Mouse (Mus musculus): Measurements from ENCODE around the gene Abraxas1. TPM values are rescaled to one million over a fixed set of nuclear protein-coding genes. Genes with fewer than 3 reads are reported as not detected.

The Abraxas1 gene
- polyA plus RNA-seq (2012; rRNA removed) = 9.1 and 9.6 TPM in 2 replicates

DNA sequence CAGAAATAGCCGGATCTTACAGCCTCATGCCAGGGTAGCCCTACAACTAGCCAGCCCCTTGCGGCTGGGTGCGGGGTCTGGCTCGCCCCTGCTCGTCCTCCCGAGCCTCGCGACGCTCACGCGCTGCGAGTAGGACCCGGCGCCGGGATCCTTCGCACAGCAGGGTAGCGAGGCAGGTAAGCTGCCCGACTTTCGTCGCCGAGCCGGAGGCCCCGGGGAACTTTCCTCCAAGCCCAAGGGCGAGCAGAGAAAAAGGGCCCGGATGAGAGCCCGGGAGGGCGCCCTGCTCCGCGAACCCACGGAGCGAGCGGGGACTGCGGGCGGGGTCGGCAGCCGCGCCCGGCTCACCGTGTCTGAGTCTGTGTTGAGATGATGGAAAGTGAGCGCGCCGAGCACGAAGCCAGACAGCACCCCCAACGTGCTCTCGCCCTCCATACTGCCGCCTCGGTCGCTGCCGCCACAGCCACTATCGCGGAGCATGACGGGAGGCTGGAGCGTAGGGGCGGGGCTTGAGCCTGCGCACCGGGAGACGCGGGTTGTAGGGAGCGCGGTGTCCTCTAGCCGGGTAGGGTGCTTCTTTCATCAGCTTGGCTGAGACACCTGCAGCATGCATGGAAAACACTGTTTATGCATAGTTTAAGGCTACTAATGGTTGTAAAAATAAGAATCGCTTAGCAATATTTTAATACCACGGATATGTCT lies at the start of gene Abraxas1:
Gene Abraxas1, minus strand, starts transcription at position 483 of the 702 bp plus-strand sequence.
- peak within 1 kb of the TSS; percentile 39 for H3K4me3 ChIP-seq (ENCODE audit: insufficient read depth, low read length)
- peaks cover 2% of the 10 kb centered on the region; the same call in 1 of the 2 replicates for H3K4me1 ChIP-seq (ENCODE audit: control insufficient read depth, insufficient read depth, low read length)
- no peak within 1 kb of the TSS; the same call in 1 of the 2 replicates for H3K27ac ChIP-seq (ENCODE audit: insufficient read depth, low read length)
- TF ChIP-seq POLR2A (IDR thresholded peaks at IDR 0.05; ENCODE audit: extremely low read depth, insufficient read depth, low read length) (peak; percentile 78), CTCF (IDR thresholded peaks at IDR 0.05; ENCODE audit: extremely low read depth, insufficient read depth, low read length) (no peak)

DNA sequence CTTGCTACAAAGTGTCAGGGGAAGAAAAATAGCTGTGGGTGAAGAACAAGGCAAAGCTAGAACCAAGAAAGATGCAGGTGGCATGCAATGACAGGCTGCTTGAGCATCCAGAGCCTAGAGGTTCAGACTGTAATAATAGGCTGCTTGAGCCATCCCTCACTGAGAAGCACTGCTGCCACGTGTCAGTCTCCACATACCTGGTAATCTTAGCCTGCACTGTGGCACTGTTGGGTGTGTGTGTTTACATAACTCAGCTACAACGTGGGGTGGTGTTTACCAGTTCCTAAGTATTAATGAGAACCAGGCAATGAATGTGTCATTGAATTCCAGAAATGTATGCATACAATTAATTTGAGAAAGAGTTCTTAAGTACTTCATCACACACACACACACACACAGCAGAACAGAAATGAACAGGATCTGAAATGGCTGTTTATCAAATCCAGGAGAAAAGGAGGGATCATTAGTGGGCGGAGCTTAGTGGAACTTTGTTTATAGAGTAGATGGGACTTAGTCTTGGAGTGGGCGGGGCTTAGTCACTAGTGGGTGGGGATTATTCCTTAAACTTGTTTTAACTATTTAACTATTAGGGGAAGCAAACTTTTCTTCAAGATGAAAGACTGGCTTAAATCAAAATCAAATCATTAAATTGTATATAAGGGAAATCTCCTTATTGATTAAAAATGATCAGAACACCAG lies 48.6 kb upstream of the Abraxas1 start:
- Histone ChIP-seq H3K4me3 (ENCODE audit: insufficient read depth, low read length) (no peak overlapping the region), H3K27ac (ENCODE audit: insufficient read depth, low read length) (no peak overlapping the region), H3K4me1 (ENCODE audit: control insufficient read depth, insufficient read depth, low read length) (no peaks in the 10 kb centered on the region)
- TF ChIP-seq POLR2A (IDR thresholded peaks at IDR 0.05; ENCODE audit: extremely low read depth, insufficient read depth, low read length) (no peak), CTCF (IDR thresholded peaks at IDR 0.05; ENCODE audit: extremely low read depth, insufficient read depth, low read length) (no peak)

DNA sequence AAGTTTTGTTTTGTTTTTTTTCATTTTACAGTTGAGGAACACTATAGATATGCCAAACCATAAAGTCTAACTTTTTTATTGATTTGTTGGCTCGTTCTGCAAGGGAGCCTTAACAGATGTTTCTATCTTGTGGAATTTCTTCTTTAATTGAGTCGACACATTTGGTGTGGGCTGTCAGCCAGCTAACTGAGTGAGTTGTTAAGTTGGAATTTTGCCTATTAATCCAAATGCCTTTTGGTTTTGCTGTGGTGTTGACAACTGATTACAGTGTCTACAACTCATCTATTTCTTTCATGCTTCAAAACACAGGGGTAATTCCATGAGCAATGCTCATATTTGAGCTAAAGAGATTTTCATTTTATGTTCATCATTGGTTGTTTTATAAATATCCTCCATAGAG lies 45.4 kb upstream of the Abraxas1 start:
- H3K27ac ChIP-seq (ENCODE audit: insufficient read depth, low read length) = no peak overlapping the region
- no peaks in the 10 kb centered on the region for H3K4me1 ChIP-seq (ENCODE audit: control insufficient read depth, insufficient read depth, low read length)
- no peak overlapping the region for H3K4me3 ChIP-seq (ENCODE audit: insufficient read depth, low read length)
- TF ChIP-seq CTCF (IDR thresholded peaks at IDR 0.05; ENCODE audit: extremely low read depth, insufficient read depth, low read length) = no peak
- no peak for TF ChIP-seq POLR2A (IDR thresholded peaks at IDR 0.05; ENCODE audit: extremely low read depth, insufficient read depth, low read length)

DNA sequence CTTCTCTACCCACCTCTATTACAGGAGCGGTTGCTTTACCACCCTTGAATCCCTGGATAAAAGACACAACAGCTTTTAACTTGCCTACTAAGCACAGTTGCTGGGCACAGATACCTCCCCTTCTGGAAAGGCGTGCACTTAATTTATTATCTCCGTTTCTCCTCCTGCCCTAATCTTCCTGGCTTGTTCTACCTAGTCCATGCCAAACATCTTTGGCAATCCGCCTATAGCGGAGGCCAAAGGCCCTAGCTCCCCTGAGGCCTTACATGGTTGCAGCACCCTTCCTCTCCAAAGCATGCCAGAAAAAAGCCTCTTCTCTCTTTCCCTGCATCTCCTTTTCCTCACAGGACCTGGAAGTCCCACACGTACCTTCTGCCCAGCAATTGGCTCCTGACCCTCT lies 43.7 kb upstream of the Abraxas1 start:
- TF ChIP-seq CTCF (IDR thresholded peaks at IDR 0.05; ENCODE audit: extremely low read depth, insufficient read depth, low read length) (no peak), POLR2A (IDR thresholded peaks at IDR 0.05; ENCODE audit: extremely low read depth, insufficient read depth, low read length) (no peak)
- Histone ChIP-seq H3K4me1 (ENCODE audit: control insufficient read depth, insufficient read depth, low read length) (no peaks in the 10 kb centered on the region), H3K27ac (ENCODE audit: insufficient read depth, low read length) (no peak overlapping the region), H3K4me3 (ENCODE audit: insufficient read depth, low read length) (no peak overlapping the region)

DNA sequence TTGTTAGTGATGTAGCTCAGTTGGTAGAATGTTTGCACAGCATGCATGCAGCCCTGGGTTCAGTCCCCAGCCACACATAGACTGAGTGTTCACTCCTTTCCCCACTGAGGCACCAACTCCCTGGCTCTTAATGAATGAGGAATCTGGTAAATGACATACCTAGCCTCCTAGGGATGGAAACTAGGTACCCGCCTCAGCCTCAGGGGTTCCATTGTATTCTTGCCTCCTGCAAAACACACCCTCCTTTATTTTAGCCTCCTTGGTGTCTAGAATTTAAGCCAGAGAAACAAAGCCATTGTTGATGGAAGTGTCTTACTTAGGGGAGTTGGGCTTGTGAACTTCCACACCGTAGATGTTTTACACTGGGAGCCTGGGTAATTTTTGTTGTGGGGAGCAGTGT lies 42.3 kb upstream of the Abraxas1 start:
- Histone ChIP-seq H3K4me1 (ENCODE audit: control insufficient read depth, insufficient read depth, low read length) (no peaks in the 10 kb centered on the region), H3K4me3 (ENCODE audit: insufficient read depth, low read length) (no peak overlapping the region), H3K27ac (ENCODE audit: insufficient read depth, low read length) (no peak overlapping the region)
- no peak for TF ChIP-seq CTCF (IDR thresholded peaks at IDR 0.05; ENCODE audit: extremely low read depth, insufficient read depth, low read length)
- no peak for TF ChIP-seq POLR2A (IDR thresholded peaks at IDR 0.05; ENCODE audit: extremely low read depth, insufficient read depth, low read length)

DNA sequence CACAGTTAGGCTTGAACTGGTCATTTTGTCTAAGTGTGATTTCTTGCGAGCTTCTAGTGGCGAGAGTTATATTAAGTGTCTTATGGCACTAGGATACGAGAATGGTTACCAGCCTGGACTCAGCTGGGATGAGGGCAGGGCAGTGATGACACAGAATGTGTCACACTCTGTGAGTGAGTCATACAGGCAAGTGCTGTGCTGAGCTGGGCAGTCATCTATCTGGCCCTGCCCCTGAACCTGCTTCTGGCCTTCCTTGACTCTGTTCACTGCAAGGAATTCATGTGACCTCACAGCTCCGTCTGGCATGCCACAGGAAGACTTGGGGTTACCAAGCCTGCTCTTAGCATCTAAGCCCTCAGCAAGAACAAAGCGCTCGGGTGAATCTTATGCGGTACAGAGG lies 41.0 kb upstream of the Abraxas1 start:
- no peak for TF ChIP-seq POLR2A (IDR thresholded peaks at IDR 0.05; ENCODE audit: extremely low read depth, insufficient read depth, low read length)
- no peak for TF ChIP-seq CTCF (IDR thresholded peaks at IDR 0.05; ENCODE audit: extremely low read depth, insufficient read depth, low read length)
- H3K4me3 ChIP-seq (ENCODE audit: insufficient read depth, low read length) = no peak overlapping the region
- H3K27ac ChIP-seq (ENCODE audit: insufficient read depth, low read length) = no peak overlapping the region
- H3K4me1 ChIP-seq (ENCODE audit: control insufficient read depth, insufficient read depth, low read length) = no peaks in the 10 kb centered on the region

DNA sequence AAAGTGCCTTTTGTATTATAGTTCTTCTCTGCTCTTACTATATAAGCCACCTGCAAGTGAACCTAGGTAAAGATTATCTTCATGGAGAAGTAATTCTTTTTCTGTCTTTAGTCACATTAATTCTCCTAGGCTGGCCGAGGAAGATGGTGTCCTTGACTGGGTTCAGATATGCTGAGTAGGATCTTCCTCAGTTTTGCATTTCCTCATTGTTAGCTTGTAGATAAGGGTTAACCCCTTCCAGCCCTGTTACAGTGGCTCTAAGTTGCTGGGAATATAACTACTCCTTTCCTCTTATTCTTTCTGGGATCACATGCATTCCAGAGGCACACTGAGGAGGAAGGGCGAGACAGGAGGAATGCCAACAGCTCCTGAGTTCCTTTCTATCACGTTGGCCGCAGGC lies 40.4 kb upstream of the Abraxas1 start:
- no peak for TF ChIP-seq CTCF (IDR thresholded peaks at IDR 0.05; ENCODE audit: extremely low read depth, insufficient read depth, low read length)
- no peak for TF ChIP-seq POLR2A (IDR thresholded peaks at IDR 0.05; ENCODE audit: extremely low read depth, insufficient read depth, low read length)
- Histone ChIP-seq H3K4me3 (ENCODE audit: insufficient read depth, low read length) (no peak overlapping the region), H3K4me1 (ENCODE audit: control insufficient read depth, insufficient read depth, low read length) (no peaks in the 10 kb centered on the region), H3K27ac (ENCODE audit: insufficient read depth, low read length) (no peak overlapping the region)

DNA sequence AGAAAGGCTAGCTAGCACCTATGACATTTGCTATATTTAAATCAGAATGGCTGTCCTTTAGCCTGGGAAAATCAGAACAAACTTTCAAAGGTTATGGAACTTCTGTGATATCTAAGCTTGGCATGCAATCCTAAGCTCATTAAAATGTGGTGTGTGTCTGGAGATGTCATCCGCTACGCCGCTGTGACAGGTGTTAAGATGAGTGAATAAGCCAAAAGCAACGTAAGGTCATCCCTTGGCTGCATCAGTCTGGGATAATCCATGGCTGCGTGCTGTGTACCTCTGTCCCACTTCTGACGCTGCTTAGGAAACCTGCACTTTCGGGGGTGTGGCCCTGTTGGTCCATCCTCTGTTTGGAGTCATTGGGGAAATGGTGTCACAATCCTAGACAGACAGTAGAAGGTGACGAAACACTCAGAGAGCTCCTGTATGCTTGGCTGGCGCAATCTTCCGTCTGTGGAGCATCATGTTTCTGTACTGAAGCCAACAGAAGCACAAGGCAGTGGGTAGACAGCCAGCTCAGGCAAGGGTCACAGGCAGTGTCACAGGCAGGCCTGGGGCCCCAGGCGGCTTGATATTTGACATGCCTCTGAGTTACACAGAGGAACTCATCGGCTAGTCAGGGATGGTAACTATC lies 39.8 kb upstream of the Abraxas1 start:
- H3K4me3 ChIP-seq (ENCODE audit: insufficient read depth, low read length) = no peak overlapping the region
- H3K4me1 ChIP-seq (ENCODE audit: control insufficient read depth, insufficient read depth, low read length) = no peaks in the 10 kb centered on the region
- no peak for TF ChIP-seq POLR2A (IDR thresholded peaks at IDR 0.05; ENCODE audit: extremely low read depth, insufficient read depth, low read length)
- no peak for TF ChIP-seq CTCF (IDR thresholded peaks at IDR 0.05; ENCODE audit: extremely low read depth, insufficient read depth, low read length)
- no peak overlapping the region for H3K27ac ChIP-seq (ENCODE audit: insufficient read depth, low read length)

DNA sequence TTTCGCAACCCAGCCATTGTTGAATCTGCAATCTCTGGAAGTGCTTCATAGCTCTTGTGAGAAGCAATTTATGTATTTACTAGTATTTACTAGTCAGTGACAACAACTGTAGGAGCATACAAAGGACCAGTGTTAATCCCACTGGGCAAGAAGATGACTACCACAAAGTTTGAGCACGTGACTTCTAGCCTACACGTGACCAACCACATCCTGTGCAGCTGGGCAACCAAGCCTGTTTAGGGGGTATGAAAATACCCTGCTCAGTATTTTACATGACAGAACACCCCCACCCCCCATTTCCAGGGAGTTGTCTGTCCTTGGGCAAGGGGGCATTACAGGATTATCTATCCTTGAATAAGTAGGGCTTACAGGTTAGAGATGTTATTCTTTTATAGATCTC lies 35.8 kb upstream of the Abraxas1 start:
- H3K27ac ChIP-seq (ENCODE audit: insufficient read depth, low read length) = no peak overlapping the region
- no peak overlapping the region for H3K4me3 ChIP-seq (ENCODE audit: insufficient read depth, low read length)
- TF ChIP-seq POLR2A (IDR thresholded peaks at IDR 0.05; ENCODE audit: extremely low read depth, insufficient read depth, low read length) (no peak), CTCF (IDR thresholded peaks at IDR 0.05; ENCODE audit: extremely low read depth, insufficient read depth, low read length) (no peak)
- no peaks in the 10 kb centered on the region for H3K4me1 ChIP-seq (ENCODE audit: control insufficient read depth, insufficient read depth, low read length)
